Mouse (Mus musculus) right cerebral cortex, postnatal 14 days (tissue): ENCODE measurements around the gene Dnal1.

ENCODE experiments used
- DNase-seq: peaks from one replicate; pipeline ENCODE4 v3.0.0; 2022

The Dnal1 gene

DNA sequence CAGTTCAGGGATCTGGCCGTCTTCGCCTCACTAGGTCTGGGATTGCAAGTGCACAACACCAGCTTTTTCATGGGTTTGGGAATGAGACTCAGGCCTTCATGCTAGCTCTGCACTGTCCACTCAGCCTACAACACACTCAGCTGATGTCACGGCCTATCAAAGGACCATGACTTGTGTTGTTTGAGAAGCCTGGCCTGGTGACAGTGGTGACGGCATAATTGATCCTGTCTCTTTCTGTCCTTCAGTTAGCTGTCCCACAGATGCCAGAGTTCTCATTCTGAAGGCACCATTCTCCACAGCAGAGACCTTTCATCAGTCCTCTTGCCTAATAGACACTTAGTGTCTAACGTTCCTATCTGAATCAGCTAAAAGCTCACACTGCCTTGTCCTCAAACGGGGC is 14.4 kb downstream of the Dnal1 start:
- no peak for DNase-seq

DNA sequence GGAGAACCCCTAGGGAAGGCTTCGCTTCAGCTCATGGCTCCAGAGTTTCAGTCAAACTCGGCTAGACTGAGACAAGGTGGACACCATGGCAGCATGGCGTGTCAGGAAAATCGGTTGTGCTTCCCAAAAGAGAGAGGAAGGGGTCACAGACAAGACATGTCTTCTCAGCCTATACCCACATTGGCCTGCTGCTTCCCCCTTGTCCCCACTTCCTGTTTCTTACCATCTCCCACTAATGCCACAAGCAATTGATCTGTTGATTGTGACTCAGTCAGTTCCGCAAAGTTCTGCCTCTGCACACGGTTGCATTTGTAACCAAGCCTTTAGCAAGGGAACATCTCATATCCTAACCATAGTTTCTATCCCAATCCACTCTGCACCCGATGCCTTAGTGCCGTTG is 15.8 kb downstream of the Dnal1 start:
- DNase-seq, result no peak

DNA sequence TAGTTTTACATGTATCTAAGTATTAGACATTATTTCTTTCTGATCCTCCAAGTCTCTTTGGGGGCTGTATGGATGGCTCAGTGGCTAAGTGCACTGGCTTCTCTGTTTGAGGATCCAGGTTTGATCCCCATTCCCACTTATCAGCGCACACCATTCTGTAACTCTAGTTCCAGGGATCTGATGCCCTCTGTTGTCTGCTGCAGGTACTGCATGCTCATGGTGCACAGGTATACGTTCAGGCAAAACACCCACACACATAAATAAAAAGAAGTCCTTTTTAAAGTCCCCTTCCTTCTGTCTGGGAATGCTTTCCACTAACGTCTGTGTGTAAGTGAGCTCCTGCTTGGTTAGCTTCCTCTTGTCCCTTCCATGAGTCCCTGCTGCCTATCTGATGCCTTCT is 18.1 kb downstream of the Dnal1 start:
- DNase-seq, result no peak

DNA sequence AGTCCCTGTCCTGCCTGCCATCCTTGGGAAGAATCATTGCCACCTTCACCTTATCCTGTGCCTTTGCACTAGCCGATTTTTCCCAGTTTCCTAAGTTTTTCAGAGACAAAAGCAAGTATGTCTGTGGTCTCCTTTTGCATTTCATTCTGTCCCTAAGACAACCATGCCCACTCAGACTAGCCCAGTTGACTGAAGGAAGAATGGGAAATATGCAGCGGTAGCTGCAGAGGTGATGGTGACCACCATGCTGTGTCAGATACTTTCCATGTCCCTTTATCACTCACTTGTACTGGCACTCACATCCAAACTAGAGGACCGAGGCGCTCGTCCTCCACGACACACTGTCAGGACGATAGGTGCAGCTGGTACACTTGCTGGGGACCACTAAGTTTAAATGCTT is 23.0 kb downstream of the Dnal1 start:
- no peak for DNase-seq

DNA sequence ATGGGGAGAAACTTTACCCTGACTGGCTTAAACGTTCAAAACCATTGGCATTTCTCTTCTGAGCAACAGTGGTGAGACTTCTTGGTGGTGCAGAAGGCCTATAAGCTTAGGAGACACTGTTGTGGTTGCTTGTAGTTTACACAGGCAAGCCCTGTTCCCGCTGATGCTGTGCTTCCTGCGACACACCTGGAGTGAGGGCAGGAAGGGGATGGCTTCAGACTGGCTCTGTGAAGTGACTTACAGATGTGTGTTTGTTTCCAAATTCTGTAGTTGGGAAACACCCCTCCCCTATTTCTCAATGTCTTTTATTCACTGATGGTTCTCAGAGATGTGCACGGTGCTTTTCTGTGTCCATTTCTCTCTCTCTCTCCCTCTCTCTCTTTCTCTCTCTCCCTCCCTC is 26.0 kb downstream of the Dnal1 start:
- no peak for DNase-seq

DNA sequence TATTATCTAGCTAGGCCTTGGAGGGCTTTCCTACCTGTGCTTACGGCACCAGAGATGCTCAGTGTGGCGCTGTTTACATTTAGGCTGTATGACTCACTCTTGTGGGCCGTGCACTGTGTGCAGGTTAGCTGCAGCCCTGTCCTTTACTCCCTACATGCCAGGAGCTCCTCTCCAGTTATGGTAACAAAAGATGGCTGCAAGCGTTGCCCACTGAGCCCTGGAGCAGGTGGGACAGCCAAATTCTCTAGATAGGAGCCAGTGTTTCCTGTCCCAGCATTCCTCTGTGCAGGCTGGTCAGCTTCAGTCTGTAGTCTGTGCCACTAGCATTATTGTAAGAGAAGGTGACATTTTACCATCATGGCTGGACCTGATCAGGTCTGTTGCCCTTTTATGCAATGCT is 27.1 kb downstream of the Dnal1 start:
- DNase-seq, result no peak

DNA sequence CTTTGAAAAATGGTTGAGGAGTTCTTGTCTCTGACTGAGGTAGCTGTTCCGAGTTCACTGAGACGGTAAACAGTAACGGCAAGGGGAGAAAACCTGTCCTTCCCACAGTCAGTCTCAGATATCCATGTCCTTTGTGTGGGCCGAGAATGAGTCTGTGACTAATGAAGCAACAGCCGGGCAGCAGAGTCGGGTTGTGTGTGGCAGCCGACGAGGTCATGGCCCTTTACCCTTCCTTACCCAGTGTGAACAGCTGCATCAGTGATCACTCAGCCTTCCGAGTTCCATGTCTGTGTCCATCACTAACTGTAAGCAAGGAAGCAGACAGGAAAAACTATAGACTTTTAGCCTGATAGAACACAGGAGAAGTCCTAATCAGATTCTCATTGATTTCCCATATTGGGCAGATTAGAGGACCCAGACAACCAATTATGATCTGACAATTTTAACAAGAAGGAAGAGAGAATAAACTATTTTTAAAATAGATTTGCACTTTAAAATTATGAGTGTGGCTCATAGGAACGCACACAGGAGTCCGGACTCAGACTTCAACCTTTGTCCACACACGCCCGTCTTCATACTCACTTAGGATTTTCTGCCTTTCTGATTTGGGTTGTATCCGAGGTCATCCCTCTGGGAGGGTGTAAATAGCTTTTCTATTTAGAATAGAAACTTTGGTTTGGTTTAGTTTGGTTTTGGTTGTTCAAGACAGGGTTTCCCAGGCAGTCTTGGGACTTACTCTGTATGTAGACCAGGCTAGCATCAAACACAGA is 28.3 kb downstream of the Dnal1 start:
- no peak for DNase-seq

DNA sequence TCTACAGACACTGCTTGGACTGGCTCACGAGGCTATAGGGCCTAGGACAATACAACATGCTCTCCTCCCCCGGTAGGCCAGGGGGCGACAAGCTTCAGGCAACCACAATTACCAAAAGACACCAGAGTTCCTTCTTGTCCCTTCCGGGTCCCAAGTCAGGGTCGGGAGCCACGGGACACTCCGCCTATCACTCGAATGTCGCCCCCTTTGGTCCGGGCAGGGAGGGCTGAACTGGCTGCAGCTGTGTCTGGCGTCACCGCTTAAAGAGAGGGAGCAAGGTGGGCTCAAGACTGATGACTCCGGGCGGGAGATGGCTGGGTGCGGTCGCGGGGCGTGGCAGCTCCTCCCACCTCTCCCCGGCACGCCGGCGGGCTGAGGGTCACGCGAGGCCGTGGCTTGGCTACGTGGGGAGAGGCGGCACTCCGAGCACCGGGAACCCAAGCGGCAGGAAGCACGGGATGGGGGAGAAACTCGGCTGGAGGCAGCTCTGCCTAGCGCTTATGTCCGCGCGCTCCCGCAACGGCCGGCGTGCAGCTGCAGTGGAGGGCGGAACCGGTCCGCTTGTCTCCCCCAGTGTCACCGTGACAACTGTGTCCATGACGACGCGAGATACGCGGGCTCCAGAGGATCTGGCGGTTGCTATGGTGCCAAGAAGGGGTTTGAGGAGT is 33.9 kb downstream of the Dnal1 start, which contains the start of gene Pnma1:
TSS of gene Pnma1 (minus strand) at position 536 of the 668 bp plus-strand sequence.
- DNase-seq, result peak; percentile 86

DNA sequence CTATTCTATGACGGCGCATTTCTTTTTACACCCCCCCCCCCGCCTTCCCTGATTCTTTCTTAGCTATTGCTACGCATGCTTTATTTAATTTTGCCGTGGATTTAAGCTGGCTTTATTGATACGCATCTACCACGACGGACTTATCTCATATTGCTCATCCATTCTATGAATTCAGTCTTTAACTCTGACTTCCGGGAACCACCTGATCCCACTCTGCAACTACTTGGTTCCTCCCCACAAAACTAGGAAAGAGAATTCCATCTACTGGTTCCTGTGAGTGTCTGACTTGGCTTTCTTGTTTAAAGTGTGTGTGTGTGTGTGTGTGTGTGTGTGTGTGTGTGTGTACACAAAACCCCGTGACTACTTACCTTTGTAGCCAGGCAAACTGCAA is 34.5 kb downstream of the Dnal1 start:
- DNase-seq, result no peak

DNA sequence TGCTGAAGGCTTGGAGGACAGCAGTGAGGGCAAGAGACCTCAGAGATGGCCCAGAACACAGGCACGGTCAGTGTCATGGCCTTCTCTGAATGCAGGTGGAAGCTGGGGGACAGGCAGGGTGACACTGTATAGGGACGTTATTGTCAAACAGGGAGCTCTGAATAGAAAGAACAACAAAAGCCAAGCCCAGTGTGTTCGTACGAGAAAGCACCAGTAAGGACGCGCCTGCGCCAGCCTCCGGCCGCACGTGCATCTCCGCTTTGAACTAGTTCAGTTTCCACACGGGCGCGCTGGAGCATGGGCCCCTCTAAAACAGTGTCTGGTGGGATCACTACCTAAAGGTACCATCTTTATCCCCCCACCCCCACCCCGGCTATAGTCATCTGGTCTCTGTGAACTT is 35.8 kb downstream of the Dnal1 start:
- DNase-seq, result no peak

DNA sequence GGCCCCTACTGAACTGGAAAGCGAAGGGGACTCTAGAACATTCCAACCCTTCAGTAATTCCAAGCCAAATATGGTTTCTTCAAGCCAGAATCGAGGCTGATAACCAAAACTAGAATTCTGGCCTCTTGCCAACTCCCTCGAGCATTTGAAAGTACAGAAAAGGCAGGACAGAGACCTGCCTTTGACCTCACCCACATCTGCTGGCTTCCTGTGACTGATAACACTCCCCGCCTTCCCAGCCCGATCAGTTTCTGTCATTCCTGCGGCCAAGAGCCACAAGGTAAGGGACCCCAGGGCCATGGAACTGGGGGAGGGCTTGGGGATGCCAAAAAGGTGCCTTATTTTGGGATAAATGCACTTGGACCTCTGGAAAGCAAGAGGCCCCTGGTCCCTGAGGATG is 36.8 kb downstream of the Dnal1 start:
- DNase-seq, result no peak

DNA sequence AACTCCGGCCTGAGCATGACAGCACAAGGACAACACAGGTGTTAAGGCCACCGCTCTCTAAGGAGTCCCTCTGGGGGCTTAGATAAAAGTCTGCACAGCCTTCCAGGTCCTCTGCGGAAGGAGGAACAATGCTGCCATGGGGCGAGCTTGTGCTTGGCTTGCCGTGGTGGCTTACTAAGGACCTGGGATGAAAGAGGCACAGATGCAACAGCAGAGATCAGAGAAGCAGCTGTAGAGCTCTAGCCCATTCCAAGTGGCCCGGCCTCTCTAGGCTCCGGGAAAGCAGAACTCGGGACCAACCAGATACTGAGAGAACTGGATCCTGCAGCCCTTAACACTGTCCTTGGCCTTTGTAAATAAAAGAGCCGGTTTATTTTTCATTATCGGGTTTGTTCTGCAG is 37.7 kb downstream of the Dnal1 start:
- DNase-seq, result no peak

DNA sequence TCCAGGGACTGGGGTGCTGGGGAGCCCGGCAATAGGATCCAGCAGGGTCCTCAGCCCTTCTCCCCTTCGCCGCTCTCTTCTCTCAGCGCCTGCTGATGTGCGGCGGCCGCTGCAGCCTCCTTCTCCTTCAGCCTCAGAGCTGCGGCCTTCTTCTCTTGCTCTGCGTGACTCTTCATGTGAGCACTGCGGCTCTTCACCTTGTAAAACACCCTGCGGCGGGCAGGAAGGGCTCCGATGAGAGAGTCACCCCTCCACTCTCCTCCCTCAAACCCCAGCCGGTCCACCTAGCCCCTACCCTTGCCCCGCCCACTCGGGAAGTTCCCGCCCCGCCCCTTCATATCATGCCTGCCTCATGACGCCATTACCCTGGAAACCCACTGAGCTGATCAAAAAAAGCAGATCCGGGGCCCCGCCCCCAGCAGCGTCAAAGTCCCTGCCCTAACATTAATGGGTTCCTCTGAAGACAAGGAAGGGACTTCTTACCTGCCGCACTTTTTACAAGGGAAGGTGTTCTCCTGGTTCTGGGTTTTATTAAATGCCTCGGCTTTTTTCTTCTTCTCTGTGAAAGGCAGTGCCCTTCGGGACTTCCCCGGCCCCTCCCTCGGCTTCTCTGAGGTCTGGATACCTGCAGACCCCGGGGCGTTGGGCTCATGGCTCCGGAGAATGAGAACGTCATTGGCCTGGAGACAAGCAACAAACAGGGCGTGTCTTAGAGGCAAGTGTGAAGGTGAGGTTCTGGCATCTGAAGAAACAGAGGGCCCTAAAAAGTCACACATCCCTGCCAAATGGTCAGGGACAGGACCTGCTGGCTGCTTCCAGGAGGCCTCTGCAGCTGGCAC is 38.4 kb downstream of the Dnal1 start:
- no peak for DNase-seq

DNA sequence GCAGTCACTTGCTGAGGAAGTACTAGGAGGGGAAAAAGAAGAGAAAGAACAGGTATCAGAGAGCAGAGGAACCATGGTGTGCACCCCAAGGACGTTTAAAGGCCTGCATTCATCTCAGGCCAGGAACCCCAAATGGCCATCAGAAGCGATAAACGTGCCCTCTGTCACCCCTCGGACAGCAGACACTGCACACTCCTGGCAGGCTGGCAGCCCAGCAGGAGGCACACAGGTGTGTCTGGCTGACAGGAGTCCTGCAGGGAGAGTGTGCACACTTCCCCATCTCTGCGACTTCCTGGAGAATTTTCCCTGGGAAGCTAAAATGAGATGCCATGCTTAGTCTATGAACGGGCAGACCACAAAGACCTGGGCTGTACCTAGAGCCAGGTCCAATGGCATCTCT is 39.2 kb downstream of the Dnal1 start:
- no peak for DNase-seq

DNA sequence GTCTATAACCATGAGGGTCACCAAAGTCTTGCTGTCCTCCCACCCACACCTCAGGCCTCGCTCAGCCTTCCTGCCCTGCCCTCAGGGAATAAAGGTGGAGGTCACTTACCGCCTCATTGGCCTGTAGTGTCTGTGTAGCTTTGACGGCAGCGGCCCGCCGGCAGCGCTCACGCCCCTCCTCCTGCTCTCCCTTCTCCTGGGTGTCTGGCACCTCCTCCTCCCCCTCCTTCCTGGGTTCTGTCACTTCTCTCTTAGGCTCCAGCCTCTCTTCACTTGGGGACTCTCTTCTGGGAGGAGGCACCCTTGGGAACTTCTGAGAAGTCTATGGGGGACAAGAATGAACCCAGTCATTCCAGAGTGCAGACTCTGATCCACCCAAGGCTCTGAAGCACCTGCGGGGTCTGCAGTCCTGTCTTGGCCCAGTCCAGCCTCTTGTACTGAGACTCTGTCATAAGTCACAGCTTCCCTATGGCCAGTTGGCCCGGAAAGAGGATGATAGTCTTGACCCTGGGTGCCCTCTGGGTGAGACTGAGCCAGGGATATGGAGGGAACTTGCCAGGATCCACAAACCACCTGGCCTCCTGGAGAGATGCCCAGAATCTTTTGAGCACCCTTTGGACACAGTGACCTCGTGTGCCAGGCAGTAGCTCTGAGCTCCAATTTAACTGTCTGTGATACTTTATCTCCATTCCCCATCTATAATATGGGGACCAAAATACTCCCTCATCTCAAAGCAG is 40.8 kb downstream of the Dnal1 start:
- DNase-seq, result no peak

DNA sequence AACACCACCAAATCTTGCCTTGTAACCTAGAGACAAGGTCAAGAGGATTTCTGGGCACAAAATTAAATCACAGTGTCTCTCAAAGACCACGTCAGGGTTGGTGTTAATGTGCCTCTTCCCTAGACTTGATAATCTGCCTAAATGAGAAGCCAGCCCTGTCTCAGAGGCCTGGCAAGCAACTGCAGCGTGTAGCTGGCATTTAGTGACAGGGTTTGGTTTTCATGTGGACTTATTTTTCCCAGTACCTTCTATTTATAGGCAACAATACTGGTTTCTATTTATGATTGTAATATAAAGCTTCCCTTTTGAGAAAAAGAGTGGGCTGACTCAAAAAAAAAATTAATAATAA is 41.3 kb downstream of the Dnal1 start:
- DNase-seq, result no peak

DNA sequence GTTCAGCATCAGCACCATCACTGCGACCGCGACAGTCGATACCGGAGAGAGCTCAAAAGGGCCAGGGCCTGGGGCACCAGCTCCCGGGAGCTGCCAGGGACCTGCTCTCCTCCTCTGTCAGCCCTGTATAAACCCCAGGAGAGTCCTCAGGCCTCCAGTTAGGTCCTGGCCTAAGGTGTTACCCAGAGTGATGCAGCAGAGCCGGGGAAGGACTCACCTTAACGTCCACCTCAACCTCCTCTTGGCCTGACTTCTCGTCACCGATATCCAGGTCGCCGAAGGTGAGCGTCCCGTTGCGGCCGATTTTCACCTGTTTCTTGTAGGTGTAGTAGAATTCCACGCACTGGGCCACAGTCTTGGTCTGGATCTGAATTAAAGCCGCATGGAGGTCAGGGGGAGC is 42.0 kb downstream of the Dnal1 start:
- DNase-seq, result no peak

DNA sequence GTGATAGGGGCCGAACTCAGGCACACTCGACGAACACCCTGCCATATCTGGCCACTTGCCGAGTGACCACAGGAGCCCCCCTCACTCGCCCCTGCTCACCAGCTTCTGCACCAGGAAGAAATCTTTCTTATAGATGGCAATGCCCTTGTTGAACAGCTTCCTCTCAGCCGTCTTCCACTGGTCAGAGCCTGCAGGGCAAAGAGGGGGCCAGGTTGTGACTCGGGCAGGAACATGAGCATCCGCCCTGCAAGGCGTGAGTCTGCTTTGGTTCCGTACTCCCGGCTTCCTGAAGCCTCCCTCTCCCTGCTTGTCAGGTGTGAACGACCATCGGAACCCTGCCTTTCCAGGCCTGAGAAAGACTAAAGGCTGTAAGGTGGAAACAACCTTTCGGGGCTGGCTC is 44.0 kb downstream of the Dnal1 start:
- no peak for DNase-seq

DNA sequence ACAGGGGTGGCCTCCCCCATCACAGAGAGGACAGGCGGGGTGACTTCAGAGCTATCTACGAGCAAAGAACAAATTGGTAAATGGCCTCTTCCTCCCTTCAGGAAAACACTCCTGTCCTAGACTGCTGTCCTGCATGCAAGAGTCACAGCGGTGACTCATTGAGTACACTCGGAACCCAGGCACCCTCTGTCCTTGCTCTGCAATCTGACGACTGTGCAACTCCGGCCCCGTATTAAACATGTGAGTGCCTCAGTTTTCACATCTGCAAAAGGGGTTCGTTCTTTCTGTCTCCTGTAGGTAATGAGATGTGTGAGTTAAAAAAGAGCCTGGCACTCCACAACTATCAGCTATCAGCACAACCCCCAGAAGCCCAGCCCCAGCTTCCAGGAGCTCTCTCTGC is 46.3 kb downstream of the Dnal1 start:
- DNase-seq, result no peak

DNA sequence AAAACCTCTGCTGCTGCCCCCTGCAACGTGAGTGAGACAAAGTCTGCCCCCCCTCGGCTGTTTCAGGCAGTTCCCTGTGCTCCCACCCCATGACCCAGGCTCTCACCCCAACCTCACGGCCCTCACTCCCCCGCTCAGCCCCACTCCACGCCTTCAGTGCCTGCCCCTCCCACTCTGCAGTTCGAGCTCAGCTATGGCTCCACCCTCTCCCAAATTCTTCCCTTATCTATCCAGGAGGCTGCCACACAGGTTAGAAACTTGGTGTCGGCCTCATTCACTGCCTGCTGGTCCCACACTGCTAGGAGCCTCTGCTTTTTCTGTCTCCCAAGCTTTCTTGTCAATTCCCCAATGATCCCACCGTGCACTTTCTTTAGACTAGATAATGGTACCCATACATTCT is 47.0 kb downstream of the Dnal1 start:
- no peak for DNase-seq

DNA sequence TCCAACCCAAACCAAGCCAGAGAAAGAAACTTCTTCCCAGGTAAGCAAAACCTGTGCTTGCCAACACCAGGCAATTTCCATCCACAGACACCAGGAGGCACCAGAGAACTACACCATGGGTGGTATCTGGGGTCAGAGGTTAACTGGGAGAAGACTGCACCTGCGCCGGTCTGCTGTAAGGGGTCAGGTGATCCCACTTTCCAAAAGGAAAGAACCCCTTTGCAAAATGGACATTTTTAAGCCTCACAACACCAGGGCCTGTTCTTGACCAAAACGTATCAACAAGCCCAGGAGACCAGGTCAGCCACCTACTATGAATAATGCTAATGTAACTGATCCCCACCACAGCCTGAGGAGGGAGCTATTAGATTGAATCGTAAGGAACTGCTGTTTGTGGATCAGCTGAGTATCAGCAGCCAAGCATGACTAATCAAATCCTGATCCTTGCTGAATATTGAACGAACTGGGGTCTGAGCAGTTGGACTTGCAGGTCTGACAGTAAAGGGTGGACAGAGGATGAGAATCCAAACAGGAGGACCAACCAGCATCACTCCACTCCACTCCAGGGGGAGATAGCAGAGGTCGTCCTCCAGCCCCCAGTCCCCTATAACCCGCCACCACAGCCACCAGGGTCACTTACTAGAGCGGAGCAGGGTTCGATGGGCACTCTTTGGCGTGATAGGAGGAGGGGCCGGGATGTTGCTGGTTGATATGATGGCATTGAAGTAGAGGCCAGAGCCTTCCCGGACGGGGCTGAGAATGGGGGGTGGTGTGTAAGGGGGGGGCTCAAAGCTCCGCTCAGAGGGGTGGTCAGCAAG is 47.7 kb downstream of the Dnal1 start:
- DNase-seq, result no peak

DNA sequence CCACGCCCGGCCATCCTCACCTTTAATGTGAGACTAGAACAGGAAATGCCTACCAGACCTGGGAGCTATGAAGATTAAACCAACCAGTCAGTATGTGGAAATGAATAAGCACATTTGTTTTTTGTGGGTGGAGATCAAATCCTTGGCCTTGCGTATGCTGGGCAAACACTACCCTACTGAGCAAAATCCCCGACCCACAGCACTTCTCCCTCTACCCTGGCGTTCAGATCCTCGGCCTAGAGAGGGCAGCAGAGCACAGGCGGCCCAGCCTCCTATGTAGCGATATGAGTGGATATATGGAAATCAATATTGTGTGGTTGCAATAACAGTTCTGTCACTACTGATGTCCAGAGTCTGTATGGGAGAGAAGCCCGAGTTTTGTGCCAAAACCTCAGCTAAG is 49.0 kb downstream of the Dnal1 start:
- no peak for DNase-seq
